Mouse (Mus musculus) cerebellum, postnatal 4 days (tissue): Measurements from ENCODE around the gene Akr1b10.
A peak's percentile ranks its signal among the peaks of the same experiment; 100 is the strongest.
"Not testable (repeated sequence)": the region's sequence is repeated elsewhere in the genome, so short reads cannot be mapped to it uniquely, and the experiment has no call there.

Experiments used
- DNase-seq, 2 experiments: peaks; one replicate each; pipeline ENCODE4 v3.0.0; 2022; ENCODE audit warnings: low spot score in 2 of 2, mixed read lengths in 1 of 2

Akr1b10 gene

GRCm38 (mm10) chr6:34371700-34372351 lies 12.2 kb upstream of the Akr1b10 start:
- peak; percentile 74 to 78 for DNase-seq

GRCm38 (mm10) chr6:34373841-34374240 lies 10.2 kb upstream of the Akr1b10 start:
- DNase-seq: no peak

GRCm38 (mm10) chr6:34375888-34376287 lies 8.1 kb upstream of the Akr1b10 start:
- not testable (repeated sequence) for DNase-seq

- DNase-seq: no peak
Measured at GRCm38 (mm10) chr6:34383401-34383800, 617 bp upstream of the Akr1b10 start.

GRCm38 (mm10) chr6:34384701-34385370 lies 818 bp downstream of the Akr1b10 start:
- peak in 1 of 2 experiments; percentile 24 for DNase-seq

GRCm38 (mm10) chr6:34388420-34389156 lies 4.6 kb downstream of the Akr1b10 start:
- no peak for DNase-seq

- DNase-seq: no peak
Measured at GRCm38 (mm10) chr6:34395897-34396296, 11.9 kb downstream of the Akr1b10 start.

- DNase-seq: no peak
Measured at GRCm38 (mm10) chr6:34398431-34398830, 14.4 kb downstream of the Akr1b10 start.

- DNase-seq: no peak
Measured at GRCm38 (mm10) chr6:34399606-34400220, 15.7 kb downstream of the Akr1b10 start.

- no peak for DNase-seq
Measured at GRCm38 (mm10) chr6:34400696-34401095, 16.7 kb downstream of the Akr1b10 start.

- DNase-seq: no peak
Measured at GRCm38 (mm10) chr6:34406746-34407145, 22.7 kb downstream of the Akr1b10 start.

GRCm38 (mm10) chr6:34407403-34407802 lies 23.4 kb downstream of the Akr1b10 start:
- no peak for DNase-seq

GRCm38 (mm10) chr6:34412023-34412422 lies 28.0 kb downstream of the Akr1b10 start, which contains the start of gene Akr1b7:
Akr1b7 (plus strand) TSS chr6:34412334.
- no peak for DNase-seq

- DNase-seq: no peak
Measured at GRCm38 (mm10) chr6:34412688-34413087, 28.7 kb downstream of the Akr1b10 start.

GRCm38 (mm10) chr6:34413386-34413785 lies 29.4 kb downstream of the Akr1b10 start:
- not testable (repeated sequence) for DNase-seq

- no peak for DNase-seq
Measured at GRCm38 (mm10) chr6:34416521-34416920, 32.5 kb downstream of the Akr1b10 start.

- DNase-seq: no peak
Measured at GRCm38 (mm10) chr6:34419071-34419470, 35.1 kb downstream of the Akr1b10 start.

- no peak for DNase-seq
Measured at GRCm38 (mm10) chr6:34439006-34439405, 55.0 kb downstream of the Akr1b10 start.

GRCm38 (mm10) chr6:34441556-34442257 lies 57.7 kb downstream of the Akr1b10 start:
- DNase-seq: no peak

- DNase-seq: no peak
Measured at GRCm38 (mm10) chr6:34443791-34444190, 59.8 kb downstream of the Akr1b10 start.
